Mouse (Mus musculus): ENCODE data around the gene Cidec.

DNA sequence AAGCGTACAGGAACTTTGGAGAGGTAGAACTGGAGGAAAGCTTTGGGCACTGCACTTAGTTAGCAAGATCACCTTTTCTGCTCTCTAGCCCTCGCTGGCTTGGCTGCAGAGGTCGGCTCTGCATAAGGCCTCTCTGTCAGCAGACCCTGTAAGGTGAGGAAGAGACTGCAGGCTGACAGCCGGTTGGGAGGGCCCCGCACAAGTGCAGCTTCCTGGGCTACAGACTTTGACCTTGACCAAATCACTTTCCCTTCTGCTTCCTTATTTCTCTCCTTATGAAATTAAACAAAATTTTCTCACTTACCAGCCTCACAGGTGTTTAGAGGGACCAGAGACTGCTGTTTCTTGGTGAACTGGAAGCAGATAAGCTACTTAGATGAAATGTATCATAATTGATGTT, 19.4 kb upstream of the Cidec start:
- no peak for TF ChIP-seq CTCF (IDR thresholded peaks at IDR 0.05; ENCODE audit: low read depth)
- no peak for TF ChIP-seq EP300 (optimal IDR thresholded peaks at IDR 0.05)
